Mouse (Mus musculus): Measurements from ENCODE around the gene 1190005I06Rik. TPM values are rescaled to one million over a fixed set of nuclear protein-coding genes. Genes with fewer than 3 reads are reported as not detected.

The 1190005I06Rik gene
- total RNA-seq, 2 experiments from 2014 or later: 10.1 to 15.6 TPM

GRCm38 (mm10) chr8:120623608-120624007 lies 23.8 kb downstream of the 1190005I06Rik start:
- no peak for DNase-seq (ENCODE audit: low spot score in 2 of 2)

GRCm38 (mm10) chr8:120622161-120622560 lies 25.3 kb downstream of the 1190005I06Rik start:
- DNase-seq (ENCODE audit: low spot score in 2 of 2): no peak

GRCm38 (mm10) chr8:120620441-120620840 lies 27.0 kb downstream of the 1190005I06Rik start:
- no peak for DNase-seq (ENCODE audit: low spot score in 2 of 2)

GRCm38 (mm10) chr8:120619235-120620180 lies 27.9 kb downstream of the 1190005I06Rik start:
- peak; percentile 18 to 28 for DNase-seq (ENCODE audit: low spot score in 2 of 2)

GRCm38 (mm10) chr8:120618110-120618509 lies 29.3 kb downstream of the 1190005I06Rik start:
- DNase-seq (ENCODE audit: low spot score in 2 of 2): peak; percentile 65 to 74

- DNase-seq (ENCODE audit: low spot score in 2 of 2): no peak
These were observed 30.5 kb downstream of the 1190005I06Rik start for GRCm38 (mm10) chr8:120616663-120617626.

- no peak for DNase-seq (ENCODE audit: low spot score in 2 of 2)
These were observed 32.9 kb downstream of the 1190005I06Rik start for GRCm38 (mm10) chr8:120614491-120614890.

GRCm38 (mm10) chr8:120610824-120611223 lies 36.6 kb downstream of the 1190005I06Rik start:
- no peak for DNase-seq (ENCODE audit: low spot score in 2 of 2)

GRCm38 (mm10) chr8:120607885-120608284 lies 39.5 kb downstream of the 1190005I06Rik start:
- peak; percentile 73 to 87 for DNase-seq (ENCODE audit: low spot score in 2 of 2)

GRCm38 (mm10) chr8:120607460-120607859 lies 40.0 kb downstream of the 1190005I06Rik start:
- DNase-seq (ENCODE audit: low spot score in 2 of 2): no peak

GRCm38 (mm10) chr8:120602672-120603071 lies 44.8 kb downstream of the 1190005I06Rik start:
- no peak for DNase-seq (ENCODE audit: low spot score in 2 of 2)

- peak; percentile 77 to 85 for DNase-seq (ENCODE audit: low spot score in 2 of 2)
These were observed 47.9 kb downstream of the 1190005I06Rik start for GRCm38 (mm10) chr8:120599504-120599903.

- DNase-seq (ENCODE audit: low spot score in 2 of 2): peak; percentile 79 to 91
These were observed 48.9 kb downstream of the 1190005I06Rik start for GRCm38 (mm10) chr8:120598579-120598978.

- DNase-seq (ENCODE audit: low spot score in 2 of 2): peak; percentile 54 to 60
These were observed 51.5 kb downstream of the 1190005I06Rik start for GRCm38 (mm10) chr8:120595963-120596362.

- DNase-seq (ENCODE audit: low spot score in 2 of 2): no peak
These were observed 52.9 kb downstream of the 1190005I06Rik start for GRCm38 (mm10) chr8:120594571-120594970.

GRCm38 (mm10) chr8:120591587-120592292 lies 55.7 kb downstream of the 1190005I06Rik start:
- DNase-seq (ENCODE audit: low spot score in 2 of 2): no peak

- no peak for DNase-seq (ENCODE audit: low spot score in 2 of 2)
These were observed 57.5 kb downstream of the 1190005I06Rik start for GRCm38 (mm10) chr8:120589921-120590320.

GRCm38 (mm10) chr8:120588908-120589771 lies 58.3 kb downstream of the 1190005I06Rik start, which contains the start of gene Gins2:
Gins2 (minus strand) TSS chr8:120589304.
- peak; percentile 98 for DNase-seq (ENCODE audit: low spot score in 2 of 2)

- no peak for DNase-seq (ENCODE audit: low spot score in 2 of 2)
These were observed 61.9 kb downstream of the 1190005I06Rik start for GRCm38 (mm10) chr8:120585521-120585920.

- DNase-seq (ENCODE audit: low spot score in 2 of 2): no peak
These were observed 65.6 kb downstream of the 1190005I06Rik start for GRCm38 (mm10) chr8:120581811-120582210.

All from left cerebral cortex, adult 18-20 months (tissue).